Mouse (Mus musculus) megakaryocyte, adult 5-6 weeks (primary cell): ENCODE measurements around the gene Clptm1l. TPM values are rescaled to one million over a fixed set of nuclear protein-coding genes. Genes with fewer than 3 reads are reported as not detected.
A peak's percentile ranks its signal among the peaks of the same experiment; 100 is the strongest.

ENCODE experiments used
- ATAC-seq: 2 replicates; pipeline ENCODE4 v1.8.0; 2016; ENCODE audit warnings: mild to moderate bottlenecking, inconsistent platforms; ENCODE audit not compliant: poor library complexity, severe bottlenecking
- total RNA-seq, 2 experiments: library from RNA; stranded (forward) in 1 of 2; stranded (reverse) in 1 of 2; fragments of 153-499, 151-499 nt in 1 of 2; fragments of 221-1000, 200-1000 nt in 1 of 2; gene quantifications; 2 replicates each; pipeline versions ENCODE4 v1.2.3 to v1.2.4; 2015 to 2017

The Clptm1l gene
- total RNA-seq (2015) (171 and 196 TPM in 2 replicates), total RNA-seq (2017) (66.0 and 76.0 TPM in 2 replicates)

DNA sequence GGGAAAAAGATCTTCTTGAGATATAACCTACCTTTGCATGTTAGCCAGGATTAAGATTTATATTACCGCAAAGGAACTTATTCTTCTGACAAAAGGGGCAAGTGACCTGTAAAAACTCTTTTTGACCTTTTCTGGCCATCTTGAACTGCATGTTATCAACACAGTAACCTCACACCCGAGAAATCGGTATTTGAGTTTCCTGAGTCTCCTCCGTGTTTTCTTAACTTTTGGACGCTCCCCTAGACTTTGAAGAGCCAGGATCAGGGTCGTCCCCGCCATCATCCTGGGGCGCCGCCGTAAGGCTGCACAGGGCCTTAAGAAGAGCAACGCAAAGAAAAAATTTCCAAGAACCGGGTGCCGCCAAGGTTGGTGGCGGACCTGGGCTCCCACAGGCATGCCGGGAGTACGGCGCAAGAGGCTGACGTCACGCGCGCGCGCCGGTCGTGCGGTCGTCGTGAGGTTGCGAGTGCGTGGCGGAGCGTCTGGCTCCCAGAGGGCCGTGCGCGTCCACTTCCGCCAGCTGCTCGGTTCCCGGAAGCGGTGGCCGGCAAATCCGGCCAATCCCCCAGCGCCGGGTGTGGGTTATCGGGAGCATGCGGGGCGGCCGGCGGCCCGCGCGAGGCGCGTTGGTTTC is at the start of gene Clptm1l:
Clptm1l (plus strand) TSS at position 485 of the 634 bp plus-strand sequence.
- ATAC-seq = peak; percentile 97

DNA sequence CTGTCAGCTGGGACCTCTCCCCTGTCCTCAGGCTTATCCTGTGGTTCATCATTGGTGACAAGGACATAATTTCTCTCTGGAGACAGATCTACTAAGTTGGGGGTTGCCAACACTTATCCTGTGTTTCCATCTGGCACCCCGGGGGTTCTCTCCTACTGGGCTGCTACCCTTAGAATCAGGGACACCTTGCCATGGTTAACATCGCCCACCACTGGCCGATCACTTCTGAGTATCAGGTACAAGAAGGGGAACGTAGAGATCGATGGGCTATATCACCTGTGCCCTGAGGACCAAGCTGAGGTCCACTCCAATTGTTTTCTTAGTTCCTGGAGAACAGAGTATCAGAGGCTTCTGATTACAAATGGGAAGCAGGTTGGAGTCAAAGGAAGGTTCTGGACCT is 39.6 kb upstream of the Clptm1l start:
- ATAC-seq = no peak

DNA sequence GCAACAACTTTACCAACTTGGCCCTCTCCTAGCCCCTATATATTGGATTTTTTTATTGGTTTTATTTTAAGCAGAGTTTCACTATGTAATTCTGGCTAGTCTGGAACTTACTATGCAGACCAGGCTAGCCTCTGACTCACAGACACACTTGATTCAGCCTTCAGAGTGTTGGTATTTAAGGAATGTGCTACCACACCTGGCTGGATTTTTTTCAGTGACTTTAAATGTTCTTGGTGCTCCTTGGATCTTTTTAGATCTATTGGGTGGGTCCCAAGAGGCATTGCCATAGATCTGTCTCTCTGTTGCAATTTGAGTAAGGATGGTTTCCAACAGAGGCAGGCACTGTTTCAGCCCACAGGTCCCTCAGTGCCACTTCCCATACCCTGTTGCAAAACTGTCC is 28.8 kb upstream of the Clptm1l start:
- no peak for ATAC-seq

DNA sequence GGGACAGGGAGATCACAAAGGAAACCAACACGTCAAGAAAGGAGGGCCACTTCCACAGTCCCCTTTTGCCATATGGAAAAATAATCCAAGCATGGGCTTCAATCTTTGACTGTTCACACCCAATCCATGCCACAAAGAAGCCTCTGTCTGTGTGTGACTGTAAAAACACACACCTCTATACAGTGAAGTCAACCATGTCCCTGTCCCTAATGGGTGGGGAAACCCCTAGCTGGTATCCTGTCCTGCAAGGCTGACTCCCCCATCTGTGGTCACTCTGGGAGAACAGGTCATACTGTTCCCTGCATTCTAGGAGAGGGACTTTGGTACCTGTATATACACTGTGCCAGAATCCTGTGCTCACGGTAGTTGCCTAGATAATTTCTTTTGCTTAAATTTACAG is 26.5 kb upstream of the Clptm1l start:
- no peak for ATAC-seq

DNA sequence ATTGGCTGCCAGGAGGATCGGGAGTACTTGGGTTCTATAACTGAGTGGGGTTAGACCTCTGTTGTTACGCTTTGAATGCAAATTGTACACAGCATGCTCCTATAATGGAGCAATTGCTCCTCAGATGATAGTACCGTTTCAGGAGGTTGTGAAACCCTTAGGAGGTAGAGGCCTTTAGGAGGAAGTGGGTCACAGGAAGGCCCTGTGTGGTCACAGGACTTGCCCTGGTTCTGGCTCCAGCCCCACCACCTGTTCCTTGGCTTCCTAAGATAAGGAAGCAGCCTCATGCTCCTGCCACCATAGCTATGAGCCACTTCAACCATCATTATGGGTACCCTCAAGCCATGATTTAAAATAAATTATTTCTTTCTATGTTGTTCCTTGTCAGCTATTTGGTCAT is 12.3 kb upstream of the Clptm1l start:
- peak; percentile 89 for ATAC-seq

DNA sequence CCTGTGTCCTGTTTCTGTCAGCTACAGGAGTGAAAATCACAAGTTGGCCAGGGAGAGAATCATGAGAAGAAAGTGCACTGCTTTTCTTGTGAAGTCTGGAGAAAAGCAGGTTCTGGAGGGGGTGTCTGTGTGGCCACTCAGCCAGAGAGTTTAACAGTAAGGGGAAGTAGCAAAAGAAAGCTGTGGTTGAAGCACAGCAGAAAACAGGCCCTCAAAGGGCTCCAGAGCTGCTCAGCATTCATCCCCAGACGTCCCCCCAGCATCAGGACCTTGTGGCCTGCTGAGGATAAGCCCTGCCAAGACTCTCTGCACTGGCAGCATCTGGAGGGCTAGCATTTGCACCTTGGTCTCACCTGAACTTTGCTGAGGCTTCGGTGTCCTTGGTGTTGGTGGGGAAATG is 11.3 kb upstream of the Clptm1l start:
- ATAC-seq = no peak

DNA sequence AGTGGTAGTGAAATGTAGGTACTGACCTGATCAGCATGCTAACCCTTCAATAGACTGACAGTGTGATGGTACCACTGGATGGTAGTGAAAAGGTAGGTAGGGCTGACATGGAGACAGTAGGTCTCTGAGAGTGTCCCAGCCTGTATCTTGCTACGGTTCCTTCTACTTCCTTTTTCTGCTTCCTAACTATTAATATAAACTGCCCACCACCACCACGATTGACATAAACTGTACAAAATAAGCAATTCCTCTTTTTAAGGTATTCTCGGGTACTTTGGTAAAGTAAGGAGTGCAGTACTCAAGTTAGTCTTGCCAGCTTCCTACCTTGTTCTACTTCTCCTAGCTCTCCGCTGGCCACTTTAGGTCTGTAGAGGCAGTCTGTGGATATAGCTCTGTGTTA is 7.5 kb upstream of the Clptm1l start:
- ATAC-seq = peak; percentile 36; the same call in 1 of the 2 replicates

DNA sequence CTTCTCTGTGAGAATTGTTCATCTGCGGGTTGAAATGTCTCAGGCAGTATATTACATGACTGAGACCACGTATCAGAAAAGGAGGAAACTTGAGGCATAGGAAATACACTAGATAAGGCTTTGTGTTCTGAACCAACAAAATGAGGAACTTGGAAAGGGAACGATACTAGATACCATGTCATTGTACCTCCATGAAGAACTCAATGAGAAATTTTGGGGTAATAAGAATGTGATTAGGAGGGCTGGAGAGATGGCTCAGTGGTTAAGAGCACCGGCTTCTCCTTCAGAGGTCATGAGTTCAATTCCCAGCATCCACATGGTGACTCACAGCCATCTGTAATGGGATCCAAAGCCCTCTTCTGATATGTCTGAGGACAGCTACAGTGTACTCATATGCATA is 3.6 kb upstream of the Clptm1l start:
- peak; percentile 34 for ATAC-seq

DNA sequence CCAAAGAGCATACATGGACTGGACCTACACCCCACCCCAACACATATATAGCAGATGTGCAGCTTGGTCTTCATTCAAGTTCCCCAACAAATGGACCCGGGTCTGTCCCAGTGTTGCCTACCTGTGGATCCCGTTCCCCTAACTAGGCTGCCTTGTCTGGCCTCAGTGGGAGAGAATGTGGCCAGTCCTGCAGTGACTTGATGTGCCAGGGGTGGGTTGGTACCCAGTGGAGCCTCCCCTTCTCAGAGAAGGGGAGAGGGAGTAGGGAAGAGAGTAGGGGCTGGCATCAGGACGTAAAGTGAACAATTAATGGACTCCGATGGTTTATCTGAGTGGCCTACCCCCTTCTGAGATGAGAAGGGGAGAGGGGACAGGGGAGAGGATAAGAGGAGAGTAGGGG is 760 bp upstream of the Clptm1l start:
- ATAC-seq = no peak

DNA sequence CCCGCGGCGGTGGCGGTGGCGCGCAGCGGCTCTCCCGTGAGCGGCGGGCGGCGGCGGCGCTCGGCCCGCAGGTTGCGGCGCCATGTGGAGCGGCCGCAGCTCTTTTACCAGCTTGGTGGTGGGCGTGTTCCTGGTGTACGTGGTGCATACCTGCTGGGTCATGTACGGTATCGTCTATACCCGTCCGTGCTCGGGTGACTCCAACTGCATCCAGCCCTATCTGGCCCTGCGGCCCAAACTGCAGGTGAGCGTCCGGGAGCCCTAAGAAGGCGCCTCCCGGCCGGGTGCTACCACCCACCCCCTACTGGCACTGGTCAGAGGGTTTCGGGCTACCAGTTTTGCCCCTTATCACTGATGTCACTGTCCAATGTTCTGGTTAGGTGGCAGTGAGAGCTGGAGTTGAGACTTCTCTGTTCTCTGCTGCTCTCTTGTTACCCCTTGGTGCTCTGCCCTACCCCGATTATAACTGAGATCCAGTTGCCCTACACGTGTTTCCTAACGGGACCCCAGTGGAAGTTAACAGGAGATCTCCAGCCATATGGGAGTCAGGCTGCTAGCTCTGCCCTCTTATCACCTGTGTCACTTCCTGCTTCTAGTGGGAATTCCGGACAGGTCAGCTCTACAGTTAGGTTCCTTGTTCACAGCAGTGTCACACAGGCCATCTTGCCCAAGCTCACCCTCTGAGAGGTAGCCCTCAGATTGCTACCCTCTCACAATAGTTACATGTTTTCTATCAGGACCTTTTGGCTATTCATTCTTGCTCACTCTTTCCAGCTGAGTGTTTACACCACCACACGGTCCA is 551 bp downstream of the Clptm1l start:
- peak; percentile 28 for ATAC-seq

DNA sequence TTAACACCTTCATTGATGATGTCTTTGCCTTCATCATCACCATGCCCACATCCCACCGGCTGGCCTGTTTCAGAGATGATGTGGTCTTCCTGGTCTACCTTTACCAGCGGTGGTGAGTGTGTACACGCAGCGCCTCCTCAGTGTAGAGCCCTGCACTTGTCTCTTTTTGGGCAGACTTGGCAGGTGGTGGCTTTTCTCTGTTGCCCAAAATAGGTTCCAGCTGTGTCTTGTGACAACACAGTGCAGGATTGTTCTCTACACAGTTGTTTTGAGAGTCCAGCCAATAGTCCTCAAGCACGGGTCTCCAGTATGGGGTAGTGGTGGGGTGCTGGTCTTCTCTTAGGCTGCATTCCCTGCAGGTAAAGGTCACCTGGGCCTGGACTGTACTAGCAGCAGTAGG is 14.6 kb downstream of the Clptm1l start:
- no peak for ATAC-seq

DNA sequence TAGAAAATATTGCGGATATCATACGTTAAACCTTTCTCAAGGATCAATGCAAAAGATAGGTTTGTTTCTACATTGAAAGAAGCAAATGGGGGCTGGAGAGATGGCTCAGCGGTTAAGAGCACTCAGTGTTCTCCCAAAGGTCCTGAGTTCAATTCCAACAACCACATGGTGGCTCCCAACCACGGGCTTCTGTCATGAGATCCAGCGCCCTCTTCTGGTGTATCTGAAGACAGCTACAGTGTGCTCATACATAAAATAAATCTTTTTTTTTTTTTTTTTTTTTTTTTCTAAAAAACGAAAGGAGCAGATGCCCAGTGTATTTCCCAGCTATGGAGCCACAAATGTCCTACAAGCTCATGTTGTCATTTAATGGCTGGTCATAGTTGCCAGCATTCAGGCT is 16.8 kb downstream of the Clptm1l start:
- no peak for ATAC-seq

DNA sequence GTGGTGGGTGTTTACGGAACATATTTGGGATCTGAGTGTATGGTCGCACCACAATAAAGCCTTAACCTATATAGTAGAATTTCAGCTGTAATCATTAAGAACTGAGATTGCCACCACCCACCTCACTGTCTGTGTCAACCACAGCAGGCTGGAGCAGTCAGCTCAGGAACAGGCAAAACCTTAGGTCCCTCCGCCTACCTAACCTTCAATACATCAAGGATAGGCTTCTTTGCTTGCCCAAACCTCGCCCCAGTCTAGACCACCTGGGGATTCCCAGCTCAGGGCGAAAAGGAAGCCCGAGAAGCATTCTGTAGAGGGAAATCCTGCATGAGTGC is 22.6 kb downstream of the Clptm1l start:
- ATAC-seq = peak; percentile 13

DNA sequence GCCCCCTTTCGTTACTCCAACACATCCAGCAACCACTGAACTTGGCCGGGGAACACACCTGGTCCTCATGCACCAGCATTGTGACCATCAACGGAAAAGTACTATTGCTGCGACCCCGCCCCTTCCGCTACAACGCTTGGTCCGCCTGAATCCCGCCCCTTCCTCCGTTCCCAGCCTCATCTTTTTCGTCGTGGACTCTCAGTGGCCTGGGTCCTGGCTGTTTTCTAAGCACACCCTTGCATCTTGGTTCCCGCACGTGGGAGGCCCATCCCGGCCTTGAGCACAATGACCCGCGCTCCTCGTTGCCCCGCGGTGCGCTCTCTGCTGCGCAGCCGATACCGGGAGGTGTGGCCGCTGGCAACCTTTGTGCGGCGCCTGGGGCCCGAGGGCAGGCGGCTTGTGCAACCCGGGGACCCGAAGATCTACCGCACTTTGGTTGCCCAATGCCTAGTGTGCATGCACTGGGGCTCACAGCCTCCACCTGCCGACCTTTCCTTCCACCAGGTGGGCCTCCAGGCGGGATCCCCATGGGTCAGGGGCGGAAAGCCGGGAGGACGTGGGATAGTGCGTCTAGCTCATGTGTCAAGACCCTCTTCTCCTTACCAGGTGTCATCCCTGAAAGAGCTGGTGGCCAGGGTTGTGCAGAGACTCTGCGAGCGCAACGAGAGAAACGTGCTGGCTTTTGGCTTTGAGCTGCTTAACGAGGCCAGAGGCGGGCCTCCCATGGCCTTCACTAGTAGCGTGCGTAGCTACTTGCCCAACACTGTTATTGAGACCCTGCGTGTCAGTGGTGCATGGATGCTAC is 23.1 kb downstream of the Clptm1l start, which contains the start of gene Tert:
Tert (plus strand) TSS at position 167 of the 805 bp plus-strand sequence.
- ATAC-seq = peak; percentile 70

DNA sequence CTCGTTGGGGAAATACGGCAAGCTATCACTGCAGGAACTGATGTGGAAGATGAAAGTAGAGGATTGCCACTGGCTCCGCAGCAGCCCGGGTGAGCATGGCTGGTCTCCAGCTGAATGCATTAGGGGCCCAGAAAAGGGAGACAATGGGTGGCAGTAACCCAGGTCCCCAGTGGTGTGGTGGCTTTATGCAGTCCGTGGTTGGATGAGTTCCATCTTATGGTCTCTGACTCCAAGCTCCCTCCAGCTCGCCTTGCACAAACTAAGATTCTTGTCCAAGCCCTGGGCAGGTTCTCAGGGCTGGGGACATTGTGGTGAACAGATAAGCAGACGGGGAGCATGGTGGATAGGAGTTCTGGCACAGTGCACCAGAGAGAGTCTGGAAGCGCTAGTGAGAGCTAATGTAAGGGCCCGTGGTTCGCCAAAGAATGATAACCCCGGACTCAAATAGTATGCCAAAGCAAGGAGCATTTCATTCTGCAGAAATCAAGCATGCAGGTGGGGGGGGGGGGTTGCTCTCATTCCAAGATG is 24.8 kb downstream of the Clptm1l start:
- ATAC-seq = no peak

DNA sequence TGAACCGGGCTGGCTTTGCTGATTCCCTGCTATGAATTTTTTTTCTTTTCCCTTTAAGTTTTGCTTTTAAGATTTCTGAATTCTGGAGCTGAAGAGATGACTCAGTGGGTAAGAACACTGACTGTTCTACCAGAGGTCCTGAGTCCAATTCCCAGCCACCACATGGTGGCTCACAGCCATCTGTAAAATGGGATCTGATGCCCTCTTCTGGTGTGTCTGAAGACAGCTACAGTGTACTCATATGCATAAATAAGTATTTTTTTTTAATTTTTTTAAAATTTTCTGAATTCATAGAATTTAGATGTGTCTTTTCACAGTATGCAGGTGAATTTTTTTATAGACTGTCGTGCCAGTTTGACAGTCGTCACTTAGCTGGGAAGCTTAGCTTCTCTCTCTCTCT is 28.0 kb downstream of the Clptm1l start:
- no peak for ATAC-seq

DNA sequence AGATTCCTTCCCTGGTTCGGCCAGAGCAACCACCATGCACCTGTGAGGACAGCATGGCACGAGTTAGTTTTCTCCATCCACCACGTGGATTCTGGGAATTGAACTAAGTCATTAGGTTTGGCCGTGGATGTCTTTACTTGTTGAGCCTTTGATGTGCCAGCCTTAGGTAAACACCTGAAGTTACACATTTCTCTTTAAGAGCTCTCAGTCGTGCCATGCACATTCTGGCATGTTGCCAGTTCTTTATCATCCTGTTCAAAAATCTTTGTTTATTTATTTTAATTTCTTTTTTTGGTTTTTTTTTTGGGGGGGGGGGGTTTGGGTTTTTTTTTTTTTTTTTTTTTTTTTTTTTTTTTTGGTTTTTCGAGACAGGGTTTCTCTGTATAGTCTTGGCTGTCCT is 34.0 kb downstream of the Clptm1l start:
- ATAC-seq = no peak

DNA sequence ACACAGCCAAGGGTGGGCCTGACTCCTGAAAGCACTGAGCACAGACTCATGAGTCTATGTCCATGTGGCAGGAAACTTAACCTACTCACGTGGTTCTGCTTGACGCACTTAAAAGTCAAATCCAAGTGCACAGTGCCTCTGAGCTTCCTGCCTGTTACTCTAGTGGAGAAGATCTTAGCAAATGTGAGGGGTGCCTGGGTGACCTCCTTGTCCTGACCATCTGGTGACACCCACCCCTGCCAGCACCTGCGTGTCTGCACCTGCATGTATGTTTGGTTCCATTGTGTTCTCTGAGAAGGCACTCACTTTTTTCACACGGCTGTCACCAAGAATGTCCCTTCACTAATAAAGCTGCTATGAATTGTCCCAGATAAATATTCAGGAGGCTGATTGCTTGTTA is 37.5 kb downstream of the Clptm1l start:
- ATAC-seq = no peak

DNA sequence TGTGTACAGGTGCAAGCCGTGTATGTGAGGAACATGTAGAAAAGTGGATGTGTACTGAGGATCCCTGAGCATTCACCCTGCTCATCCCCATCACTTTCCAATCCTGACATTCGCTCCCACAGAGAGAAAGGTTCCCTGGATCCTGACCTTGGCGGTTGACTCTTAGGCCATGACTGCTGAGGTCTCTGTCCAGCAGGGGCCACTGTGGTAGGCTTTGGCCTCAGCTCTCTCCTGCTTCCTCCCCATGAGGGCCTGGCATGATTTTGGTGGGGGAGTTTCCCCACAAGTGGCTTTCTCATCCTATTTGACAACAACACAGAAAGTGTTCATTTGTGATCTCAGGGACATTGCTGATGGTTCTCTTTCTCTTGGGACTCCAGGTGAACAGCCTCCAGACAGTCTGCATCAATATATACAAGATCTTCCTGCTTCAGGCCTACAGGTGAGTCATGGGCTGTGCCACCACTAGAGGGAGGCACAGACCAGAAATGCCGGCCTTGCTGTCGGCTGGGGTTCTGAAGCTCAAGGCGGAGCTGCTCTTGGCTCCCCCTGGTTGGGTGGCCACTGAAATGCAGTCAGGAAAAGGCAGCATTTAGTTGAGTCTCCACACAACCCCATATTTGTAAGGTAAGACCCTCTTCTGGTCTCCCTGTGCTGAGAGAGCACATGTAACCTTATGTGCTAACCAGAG is 42.7 kb downstream of the Clptm1l start:
- peak; percentile 81 for ATAC-seq

DNA sequence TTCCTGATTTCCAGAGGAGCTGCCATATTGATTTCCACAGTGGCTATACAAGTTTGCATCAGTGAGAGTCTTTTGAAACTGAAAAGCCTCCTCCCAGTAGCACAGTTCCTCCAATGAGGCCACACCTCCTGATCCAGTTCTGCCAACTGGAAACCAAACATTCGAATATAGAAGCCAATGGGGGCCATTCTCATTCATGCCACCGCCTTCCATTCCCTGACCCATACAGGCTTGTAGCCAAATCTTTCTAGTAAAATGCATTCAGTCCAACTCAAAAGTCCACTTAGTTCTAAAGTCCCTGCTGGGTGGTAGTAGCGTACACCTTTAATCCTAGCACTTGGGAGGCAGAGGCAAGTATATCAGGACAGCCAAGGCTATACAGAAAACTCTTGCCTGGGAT is 49.5 kb downstream of the Clptm1l start:
- no peak for ATAC-seq

DNA sequence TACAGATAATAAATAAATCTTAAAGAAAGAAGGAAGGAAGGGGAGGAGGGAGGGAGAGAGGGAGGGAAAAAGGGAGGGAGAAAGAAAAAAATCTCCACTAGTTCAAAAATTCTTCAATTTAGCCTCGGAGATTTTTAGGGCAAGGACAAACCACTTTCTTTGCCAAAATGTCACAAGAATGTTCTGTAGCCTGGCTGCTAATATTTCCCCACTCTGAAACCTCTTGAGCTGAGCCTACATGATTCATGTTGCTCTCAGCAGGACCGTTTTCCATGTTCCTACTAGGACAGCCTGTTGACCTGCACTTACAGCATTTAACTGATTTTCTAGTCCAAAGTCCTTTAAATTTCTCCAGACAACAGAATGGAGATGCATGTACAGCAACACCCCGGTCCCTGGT is 51.2 kb downstream of the Clptm1l start:
- no peak for ATAC-seq
